Mouse (Mus musculus) right cerebral cortex, postnatal 14 days (tissue): Measurements from ENCODE around the gene Atat1.
A peak's percentile ranks its signal among the peaks of the same experiment; 100 is the strongest.

ENCODE experiments used
- DNase-seq: peaks from one replicate; pipeline ENCODE4 v3.0.0; 2022

Atat1 gene

DNA sequence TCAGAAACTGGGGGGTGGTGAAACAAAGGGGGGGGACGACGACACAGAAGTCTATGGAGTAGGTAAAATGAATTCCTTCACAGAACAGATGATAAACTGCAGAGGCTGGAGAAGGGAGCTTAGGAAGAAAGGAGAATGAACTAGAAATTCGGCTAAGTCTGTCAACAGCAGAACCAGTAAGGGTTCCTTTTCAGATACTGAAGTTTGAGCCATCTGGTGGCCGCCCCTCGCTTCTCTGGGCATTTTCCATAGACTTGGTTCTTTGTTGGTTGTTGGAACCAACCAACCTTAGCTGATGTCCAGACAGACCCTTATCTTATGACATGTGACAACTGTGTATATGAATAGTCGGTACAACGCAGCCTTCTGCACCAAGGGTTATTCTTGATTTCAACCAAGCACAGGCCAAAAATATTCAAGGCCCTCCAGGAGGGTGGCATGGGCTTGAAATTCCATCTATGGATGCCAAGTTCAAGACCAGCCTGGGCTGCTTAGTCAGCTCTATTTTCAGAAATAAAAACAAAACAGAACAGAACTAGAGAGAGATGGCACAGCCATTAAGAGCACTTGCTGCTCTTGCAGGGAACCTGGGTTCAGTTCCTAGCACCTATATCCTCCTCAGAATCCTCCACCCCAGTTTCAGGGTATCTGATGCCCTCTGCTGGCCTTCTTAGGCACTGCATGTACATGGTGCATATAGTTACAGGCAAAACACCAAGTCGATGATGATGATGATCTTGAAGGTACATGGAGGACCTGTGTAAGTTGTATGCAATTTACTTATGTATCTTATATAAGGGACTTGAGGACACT, 38.8 kb downstream of the Atat1 start:
- DNase-seq, result no peak

DNA sequence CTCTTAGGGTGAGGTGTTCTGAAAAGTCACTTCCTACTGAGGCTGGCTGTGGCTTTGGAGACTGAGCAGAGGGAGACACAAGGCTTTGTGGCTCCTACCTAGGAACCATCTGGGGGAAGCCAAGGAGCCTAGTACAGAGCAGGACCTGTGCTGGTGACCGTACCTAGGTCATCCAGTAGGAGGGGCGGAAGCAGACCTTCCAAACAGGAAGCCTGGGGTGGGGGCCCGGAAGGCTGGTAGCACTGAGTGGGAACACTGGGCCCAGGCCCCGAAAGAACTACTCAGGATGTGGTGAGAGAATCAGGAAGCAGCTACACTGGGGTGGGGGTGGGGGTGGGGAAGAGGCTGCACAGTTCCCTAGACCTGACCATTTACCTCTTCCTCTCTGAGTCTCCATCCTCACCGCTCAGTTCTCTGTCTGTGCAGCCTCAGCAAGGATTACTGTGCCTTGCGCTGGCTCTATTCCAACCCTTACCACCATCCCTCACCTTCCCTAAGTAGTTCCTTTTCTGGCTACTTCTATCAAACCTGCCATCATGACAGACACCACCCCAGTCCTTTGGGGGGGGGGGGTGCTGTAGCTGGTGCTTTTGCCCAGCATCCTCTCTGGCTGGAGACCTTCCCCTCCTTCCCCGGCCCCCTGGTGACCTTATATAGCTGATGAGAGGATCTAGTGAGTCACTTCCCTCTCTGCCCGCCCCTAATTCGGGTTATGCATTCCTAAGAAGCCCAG, 39.6 kb downstream of the Atat1 start:
- peak; percentile 46 for DNase-seq

DNA sequence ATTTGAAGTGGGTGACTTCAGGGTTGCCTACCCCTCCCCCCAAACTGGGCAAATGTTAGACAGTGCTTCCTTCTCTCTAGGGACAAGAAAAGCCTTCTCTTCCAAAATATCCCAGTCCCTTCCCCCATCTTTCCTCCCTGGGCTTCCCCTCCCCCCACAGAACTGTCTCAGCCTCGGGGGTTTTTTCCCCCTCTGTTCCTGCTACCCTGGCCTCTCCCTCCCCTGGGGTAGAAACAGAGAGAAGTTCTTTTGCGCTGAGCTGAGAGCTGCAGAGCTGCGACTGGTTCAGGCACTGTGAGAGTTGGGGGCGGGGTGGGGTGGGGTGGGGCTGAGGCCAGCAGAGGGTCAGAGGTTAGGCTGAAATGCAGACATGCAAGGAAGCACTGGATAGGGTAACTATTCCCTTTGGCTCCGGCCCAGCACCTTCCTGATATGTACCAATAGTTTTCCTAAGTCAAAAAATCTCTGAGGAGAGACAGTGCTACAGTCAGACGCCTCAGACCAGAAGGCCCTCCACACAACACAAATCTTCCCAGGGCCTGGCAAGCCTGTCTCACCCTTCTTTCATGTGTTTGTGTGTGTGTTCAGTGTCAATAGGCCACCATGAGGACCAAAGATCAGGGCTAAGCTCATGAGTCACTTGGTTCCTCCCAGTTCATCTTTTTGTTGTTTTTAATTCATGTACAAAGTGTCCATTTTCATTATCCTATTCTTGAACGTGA, 40.4 kb downstream of the Atat1 start:
- no peak for DNase-seq

DNA sequence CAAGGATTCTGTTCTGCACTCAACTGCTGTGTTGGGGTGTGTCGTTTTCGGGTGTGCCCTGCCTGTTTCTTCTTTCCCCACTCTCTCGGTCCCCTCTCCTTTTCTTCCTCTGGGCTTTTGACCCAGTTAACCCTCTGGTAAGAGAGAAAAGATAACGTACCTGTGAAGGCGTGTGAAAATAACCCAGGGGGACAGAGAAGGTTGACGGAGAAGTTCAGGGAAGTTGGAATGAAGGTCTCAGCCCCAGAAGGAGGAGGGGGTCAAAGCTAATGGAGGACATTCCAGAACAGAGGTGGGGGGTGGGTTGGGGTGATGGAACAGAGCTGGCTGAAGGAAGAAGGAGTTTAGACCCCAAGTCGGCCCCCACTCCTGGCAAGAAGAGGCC, 40.9 kb downstream of the Atat1 start:
- DNase-seq, result no peak

GRCm38 (mm10) chr17:35868165-35868820, 41.6 kb downstream of the Atat1 start:
- DNase-seq, result no peak

DNA sequence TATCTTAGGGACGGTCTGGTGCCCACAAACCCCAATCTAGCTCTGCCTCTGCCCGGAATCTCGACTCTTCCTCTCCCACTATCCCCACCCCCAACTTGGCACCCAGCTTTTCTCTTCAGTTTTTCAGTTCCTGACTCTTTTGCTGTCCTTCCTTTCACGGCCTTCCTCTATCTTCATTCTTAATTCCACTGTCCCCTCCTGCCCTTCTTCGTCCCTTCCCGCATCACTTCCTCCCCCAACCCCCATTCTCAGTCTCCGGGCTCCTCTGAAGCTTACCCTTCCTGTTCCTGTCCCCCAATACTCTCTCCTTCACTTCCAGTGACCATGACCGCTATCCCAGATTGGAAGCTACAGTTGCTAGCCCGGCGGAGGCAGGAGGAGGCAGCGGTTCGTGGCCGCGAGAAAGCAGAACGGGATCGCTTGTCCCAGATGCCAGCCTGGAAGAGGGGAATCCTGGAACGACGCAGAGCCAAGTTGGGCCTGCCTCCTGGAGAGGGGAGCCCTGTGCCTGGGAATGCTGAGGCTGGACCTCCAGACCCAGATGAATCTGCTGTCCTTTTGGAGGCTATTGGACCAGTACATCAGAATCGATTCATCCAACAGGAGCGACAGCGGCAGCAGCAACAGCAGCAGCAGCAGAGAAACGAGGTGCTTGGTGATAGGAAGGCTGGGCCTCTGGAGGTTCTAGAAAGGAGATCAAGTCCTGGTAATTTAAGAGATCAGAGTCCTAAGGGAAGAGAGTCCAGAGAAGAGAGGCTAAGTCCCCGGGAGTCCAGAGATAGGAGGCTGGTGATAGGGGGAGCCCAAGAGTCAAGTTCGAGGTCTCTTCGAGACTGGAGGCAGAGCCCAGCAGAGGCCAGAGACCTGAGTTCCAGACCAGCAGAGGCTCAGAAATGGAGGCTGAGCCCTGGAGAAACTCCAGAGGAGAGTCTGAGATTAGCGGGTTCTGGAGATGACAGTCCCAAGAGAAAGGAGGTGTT, 42.7 kb downstream of the Atat1 start:
- DNase-seq, result no peak

- peak; percentile 44 for DNase-seq
These were observed 43.5 kb downstream of the Atat1 start for GRCm38 (mm10) chr17:35866281-35866831.

GRCm38 (mm10) chr17:35865481-35866280, 44.2 kb downstream of the Atat1 start, which contains the start of gene Ppp1r18:
TSS of gene Ppp1r18 (plus strand) at chr17:35865593.
- peak; percentile 57 for DNase-seq

- DNase-seq, result no peak
These were observed 45.0 kb downstream of the Atat1 start for GRCm38 (mm10) chr17:35864832-35865353.

DNA sequence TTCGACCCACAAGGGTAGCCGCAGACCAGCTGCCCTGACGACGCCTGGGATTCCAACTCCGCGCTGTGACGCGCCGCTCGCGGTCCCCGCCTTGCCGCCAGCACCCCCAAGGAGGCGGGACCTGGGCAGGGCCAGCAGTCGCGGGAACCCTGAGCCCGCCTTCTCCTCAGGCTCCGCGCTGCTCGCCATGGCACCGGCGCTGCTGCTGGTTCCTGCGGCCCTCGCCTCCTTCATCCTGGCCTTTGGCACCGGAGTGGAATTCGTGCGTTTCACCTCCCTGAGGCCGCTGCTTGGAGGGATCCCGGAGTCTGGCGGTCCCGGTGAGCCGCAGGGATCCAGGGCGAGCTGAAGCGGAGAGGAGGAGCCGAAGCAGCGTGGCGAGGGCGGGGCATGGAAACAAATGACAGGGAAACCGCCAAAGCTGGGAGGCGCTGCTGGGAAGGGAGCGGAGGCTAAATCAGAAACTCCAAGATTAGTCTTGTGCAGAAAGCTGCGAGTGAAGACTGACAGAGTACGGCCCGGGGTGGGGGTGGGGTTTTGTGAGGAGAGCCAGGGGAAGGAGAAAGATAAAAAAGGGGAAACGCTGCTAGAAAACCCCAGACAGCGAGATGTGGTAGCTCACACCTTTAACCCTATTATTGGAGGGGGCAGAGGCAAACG, 48.5 kb downstream of the Atat1 start, which contains the start of gene Nrm:
Gene Nrm (plus strand): TSS at position 121 of the 660 bp plus-strand sequence.
- DNase-seq, result peak; percentile 89

- no peak for DNase-seq
These were observed 49.1 kb downstream of the Atat1 start for GRCm38 (mm10) chr17:35860831-35861197.

DNA sequence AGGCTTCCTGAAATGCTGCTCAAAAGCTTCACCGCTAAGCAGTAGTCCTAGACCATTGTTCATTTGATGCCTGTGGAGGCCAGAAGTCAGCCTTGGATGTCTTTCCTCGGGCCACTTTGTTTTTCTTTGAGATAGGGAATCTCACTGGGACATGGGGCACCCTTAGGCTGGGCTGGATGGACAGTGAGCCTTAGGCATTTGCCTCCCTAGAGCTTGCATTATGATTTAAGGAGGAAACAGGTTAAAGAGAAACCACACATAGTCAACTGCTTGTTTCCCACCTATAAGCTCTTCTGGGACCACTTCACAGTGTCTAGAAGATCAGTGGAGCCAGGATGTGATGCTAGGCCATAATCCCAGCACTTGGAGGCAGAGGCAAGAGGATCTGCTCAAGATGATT, 50.0 kb downstream of the Atat1 start:
- no peak for DNase-seq

DNA sequence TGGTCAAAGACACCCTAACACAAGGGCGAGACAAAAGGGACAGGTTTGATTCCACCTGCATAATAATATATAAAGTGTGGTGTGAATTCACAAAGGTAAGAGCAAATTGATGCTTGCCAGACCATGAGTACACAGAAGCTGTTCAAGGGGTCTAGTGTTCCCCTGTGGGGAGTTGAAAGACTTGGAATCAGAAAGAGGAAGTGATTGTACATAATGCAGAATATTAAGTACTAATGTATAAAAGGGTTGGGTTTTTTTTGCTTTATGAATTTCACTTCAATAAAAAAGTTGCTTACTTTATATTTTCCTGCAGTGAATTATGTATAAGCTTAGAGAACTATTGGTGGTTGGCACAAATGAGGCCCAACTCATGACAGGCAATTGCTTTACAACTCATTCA, 50.5 kb downstream of the Atat1 start:
- no peak for DNase-seq

DNA sequence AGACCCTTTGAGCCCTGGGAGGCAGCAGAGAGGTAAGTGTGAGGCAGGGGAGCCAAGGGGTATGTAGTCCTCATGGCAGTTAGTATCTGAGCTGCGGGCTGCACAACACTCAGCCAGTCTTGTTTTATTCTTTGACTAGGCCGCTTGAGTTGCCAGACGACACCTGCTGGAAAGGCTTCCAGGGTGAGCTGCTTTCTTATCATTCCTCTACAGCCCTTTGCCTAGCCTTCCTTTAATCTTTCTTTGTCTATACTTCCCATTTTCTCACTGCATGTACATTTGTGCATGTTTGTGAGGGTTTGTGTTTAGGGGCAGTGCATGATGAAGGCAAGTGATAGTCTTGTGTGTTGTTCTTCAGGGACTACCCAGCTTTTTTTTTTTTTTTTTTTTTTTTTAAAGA, 58.9 kb downstream of the Atat1 start:
- DNase-seq, result no peak

DNA sequence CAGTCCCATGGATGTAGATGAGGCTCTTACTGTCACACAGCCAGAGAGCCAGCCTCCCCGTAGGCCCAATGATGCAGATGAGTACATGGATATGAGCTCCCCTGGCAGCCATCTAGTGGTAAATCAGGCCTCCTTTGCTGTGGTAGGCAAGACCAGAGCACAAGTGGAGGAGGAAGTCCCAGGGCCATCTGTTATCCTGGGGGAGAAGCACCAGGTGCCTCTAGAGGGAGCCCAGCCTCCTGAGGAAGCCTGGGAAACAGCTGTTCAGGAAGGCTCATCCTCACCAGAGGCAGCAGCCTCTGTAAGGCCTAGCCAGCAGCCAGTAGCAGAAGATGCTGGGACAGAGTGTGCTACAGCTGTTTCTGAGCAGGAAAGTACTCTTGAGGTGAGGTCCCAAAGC, 61.8 kb downstream of the Atat1 start:
- no peak for DNase-seq
